Comparison of ENCODE assay signal across 29 mouse cellular contexts in the genomic region with DNA sequence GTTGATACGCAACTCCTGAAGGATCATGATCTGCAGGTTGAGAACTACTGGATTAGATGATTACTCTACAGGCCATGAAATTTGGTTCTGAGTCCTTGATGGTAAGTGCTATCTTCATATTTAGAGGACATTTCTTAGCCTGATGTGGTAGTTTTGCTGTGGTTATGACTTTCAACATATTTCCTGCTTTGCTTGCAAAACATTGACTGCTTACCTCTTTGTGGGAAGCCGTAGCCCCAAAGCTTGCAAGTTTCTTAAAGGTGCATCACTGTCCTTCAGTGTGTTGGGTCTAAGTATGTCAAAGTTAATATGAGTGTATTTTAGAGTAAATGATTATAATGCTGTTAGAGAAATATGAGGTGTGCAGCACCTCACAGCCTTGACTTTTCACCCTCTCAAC. TPM values are rescaled to one million over a fixed set of nuclear protein-coding genes. Genes with fewer than 3 reads are reported as not detected.
DNase-seq lines count a peak whose midpoint lies in the region; ATAC-seq and TF ChIP-seq lines count a peak whose summit lies in the region.
"Had no signal": no experiment of that assay in that cellular context is flagged by ENCODE, and none has a peak within 500 bp of the region (broad histone marks: within the 10 kb centered on the region; RNA-seq: fewer than 3 reads in every experiment).

No protein-coding gene starts in this region.

- no peaks in the 10 kb centered on the region for H3K9me3 ChIP-seq in hindbrain, embryonic 16.5 days (ENCODE audit: control insufficient read depth, low read length)
- H3K9me3 ChIP-seq in hindbrain, postnatal 0 days (ENCODE audit: low read length), result no peaks in the 10 kb centered on the region
- H3K9me3 ChIP-seq: embryonic facial prominence, embryonic 15.5 days; heart, embryonic 10.5 days; limb, embryonic 15.5 days; megakaryocyte, embryonic 14.5 days had no signal

- no peak for TF ChIP-seq POLR2A in bone marrow macrophage, adult 2 months (IDR thresholded peaks at IDR 0.05; ENCODE audit: borderline replicate concordance, low read depth, low read length)

- peak; percentile 43 for ATAC-seq in megakaryocyte, adult 5-6 weeks (ENCODE audit: poor library complexity, severe bottlenecking)
- ATAC-seq in hindbrain, embryonic 16.5 days, result no peak
- no peak for ATAC-seq in hindbrain, postnatal 0 days
- ATAC-seq: forebrain, embryonic 16.5 days had no signal

- H3K36me3 ChIP-seq in hindbrain, embryonic 16.5 days (ENCODE audit: control insufficient read depth, insufficient read depth, low read length), result no peaks in the 10 kb centered on the region
- H3K36me3 ChIP-seq in hindbrain, postnatal 0 days (ENCODE audit: insufficient read depth, low read length), result no peaks in the 10 kb centered on the region
- H3K36me3 ChIP-seq: embryonic facial prominence, embryonic 15.5 days; heart, embryonic 10.5 days; limb, embryonic 15.5 days had no signal

- H3K9ac ChIP-seq in hindbrain, embryonic 16.5 days (ENCODE audit: low read depth, low read length), result no peak overlapping the region
- H3K9ac ChIP-seq in hindbrain, postnatal 0 days (replicated peaks; ENCODE audit: low read length), result no peak overlapping the region
- H3K9ac ChIP-seq: embryonic facial prominence, embryonic 15.5 days; hindbrain, embryonic 14.5 days; limb, embryonic 15.5 days; lung, embryonic 14.5 days had no signal

- WGBS in hindbrain, embryonic 16.5 days, result 93% methylated on average over 2 of the region's 2 CpGs
- 92% methylated on average over 2 of the region's 2 CpGs for WGBS in hindbrain, postnatal 0 days

- H3K4me3 ChIP-seq in bone marrow macrophage, adult 2 months (ENCODE audit: insufficient read depth, low read length), result no peak overlapping the region
- H3K4me3 ChIP-seq in hindbrain, embryonic 16.5 days (ENCODE audit: low read length), result no peak overlapping the region
- H3K4me3 ChIP-seq in hindbrain, postnatal 0 days (ENCODE audit: low read length), result no peak overlapping the region
- H3K4me3 ChIP-seq: embryonic facial prominence, embryonic 15.5 days; heart, embryonic 10.5 days; limb, embryonic 15.5 days; megakaryocyte, embryonic 14.5 days; myocyte had no signal

- peak; percentile 94 for DNase-seq in 416B (ENCODE audit: low read depth)
- peak; percentile 71 for DNase-seq in CD4-positive helper T cell, adult 2 months (ENCODE audit: low read depth, low spot score)
- no peak for DNase-seq in heart, postnatal 14 days
- no peak for DNase-seq in right cerebral cortex, postnatal 4 days
- no peak for DNase-seq in hindbrain, postnatal 0 days (ENCODE audit: low spot score)
- DNase-seq: adrenal gland, adult 8-10 months; cerebellum, adult 18-20 months; cerebellum, postnatal 25 days; gastrocnemius, postnatal 36 days; kidney, adult 11 months; lung, embryonic 14.5 days; midbrain, embryonic 14.5 days; retina, postnatal 1 day; thymus, postnatal 4 days had no signal

- H3K4me1 ChIP-seq in bone marrow macrophage, adult 2 months (ENCODE audit: control insufficient read depth, insufficient read depth, low read length), result peaks cover 55% of the 10 kb centered on the region
- no peaks in the 10 kb centered on the region for H3K4me1 ChIP-seq in hindbrain, embryonic 16.5 days (ENCODE audit: control insufficient read depth, insufficient read depth, low read depth, low read length)
- no peaks in the 10 kb centered on the region for H3K4me1 ChIP-seq in hindbrain, postnatal 0 days (ENCODE audit: insufficient read depth, low read length)
- H3K4me1 ChIP-seq: embryonic facial prominence, embryonic 15.5 days; heart, embryonic 10.5 days; limb, embryonic 15.5 days had no signal

- H3K27ac ChIP-seq in bone marrow macrophage, adult 2 months (ENCODE audit: insufficient read depth, low read depth, low read length), result peak overlapping the region; percentile 31; the same call in 1 of the 2 replicates
- H3K27ac ChIP-seq in hindbrain, embryonic 16.5 days (ENCODE audit: low read depth, low read length), result no peak overlapping the region
- no peak overlapping the region for H3K27ac ChIP-seq in hindbrain, postnatal 0 days
- H3K27ac ChIP-seq: embryonic facial prominence, embryonic 15.5 days; heart, embryonic 10.5 days; hindbrain, embryonic 14.5 days; kidney, postnatal 0 days; limb, embryonic 15.5 days had no signal

- TF ChIP-seq CTCF in bone marrow macrophage, adult 2 months (IDR thresholded peaks at IDR 0.05; ENCODE audit: low read depth, low read length), result no peak
- TF ChIP-seq CTCF in hindbrain, postnatal 0 days (IDR thresholded peaks at IDR 0.05; ENCODE audit: low read depth), result no peak

- intact Hi-C loops in heart, postnatal 14 days (cut with DNase I), result no loop called here

- H3K27me3 ChIP-seq in hindbrain, embryonic 16.5 days (replicated peaks; ENCODE audit: control insufficient read depth, insufficient read depth, low read length), result no peaks in the 10 kb centered on the region
- no peaks in the 10 kb centered on the region for H3K27me3 ChIP-seq in hindbrain, postnatal 0 days (ENCODE audit: insufficient read depth, low read length)
- H3K27me3 ChIP-seq: embryonic facial prominence, embryonic 15.5 days; limb, embryonic 15.5 days; megakaryocyte, embryonic 14.5 days had no signal

- no peak overlapping the region for H3K4me2 ChIP-seq in hindbrain, embryonic 16.5 days (ENCODE audit: low read length)
- no peak overlapping the region for H3K4me2 ChIP-seq in hindbrain, postnatal 0 days (ENCODE audit: low read depth, low read length)
- H3K4me2 ChIP-seq: embryonic facial prominence, embryonic 15.5 days; hindbrain, embryonic 14.5 days; limb, embryonic 15.5 days; lung, embryonic 14.5 days had no signal

RNA-seq across cellular contexts. Expression of gene Ccr1, which starts 30.5 kb away (rescaled TPM):
- polyA plus RNA-seq in bone marrow macrophage, adult 2 months (2012; ENCODE audit: insufficient read depth, insufficient read length, missing spikeins), result 6.0 and 6.5 TPM in 2 replicates
- total RNA-seq in megakaryocyte, adult 5-6 weeks (2015), result 119 and 127 TPM in 2 replicates
- total RNA-seq in megakaryocyte, adult 5-6 weeks (2017), result 94.4 and 94.8 TPM in 2 replicates
- 0.70 and 0.76 TPM in 2 replicates for polyA plus RNA-seq in hindbrain, embryonic 16.5 days (2015; fragmentation: Nextera tagmentation; extraction: Ambion mirVana)
- 1 to 10 TPM; 1.2 to 1.6 TPM for total RNA-seq in heart, postnatal 14 days (2021)
- 0.21 and 0.86 TPM in 2 replicates for total RNA-seq in hindbrain, postnatal 0 days (2014; rRNA removed)
- 0.63 and 0.66 TPM in 2 replicates for polyA plus RNA-seq in hindbrain, postnatal 0 days (2015; fragmentation: Nextera tagmentation; extraction: Ambion mirVana)
- polyA plus RNA-seq: myocyte had no signal

RNA-seq across cellular contexts. Expression of gene Ccr1l1, which starts 40.2 kb away (rescaled TPM):
- polyA plus RNA-seq in bone marrow macrophage, adult 2 months (2012; ENCODE audit: insufficient read depth, insufficient read length, missing spikeins), result 1.3 TPM in 1 of 2 replicates, not detected in the other
- total RNA-seq in megakaryocyte, adult 5-6 weeks (2015), result 0.23 and 1.0 TPM in 2 replicates
- total RNA-seq in megakaryocyte, adult 5-6 weeks (2017), result 0.33 TPM in 1 of 2 replicates, not detected in the other
- not detected in 2 replicates for polyA plus RNA-seq in hindbrain, embryonic 16.5 days (2015; fragmentation: Nextera tagmentation; extraction: Ambion mirVana)
- total RNA-seq in heart, postnatal 14 days (2021), result not detected
- not detected in 2 replicates for total RNA-seq in hindbrain, postnatal 0 days (2014; rRNA removed)
- not detected in 2 replicates for polyA plus RNA-seq in hindbrain, postnatal 0 days (2015; fragmentation: Nextera tagmentation; extraction: Ambion mirVana)
- total RNA-seq: adrenal gland, adult 8-10 months; gastrocnemius, postnatal 36 days; layer of hippocampus, adult 18-20 months; layer of hippocampus, postnatal 25 days; left cerebral cortex, postnatal 10 days had no signal
- polyA plus RNA-seq: embryonic facial prominence, embryonic 15.5 days; forebrain, embryonic 16.5 days; heart, embryonic 10.5 days; heart, postnatal 0 days; hindbrain, embryonic 14.5 days; kidney, postnatal 0 days; limb, embryonic 15.5 days; lung, embryonic 14.5 days; midbrain, embryonic 14.5 days; myocyte had no signal

Comparison
In these comparisons a context has a peak if more than half of its experiments do, and no peak if none do; other contexts are left out.
1. DNase-seq: peak in 416B (single experiment) and CD4-positive helper T cell, adult 2 months (single experiment); none in heart, postnatal 14 days (0 of 2), right cerebral cortex, postnatal 4 days (single experiment) and hindbrain, postnatal 0 days (single experiment).
2. RNA of gene Ccr1, which starts 30.5 kb away (total RNA-seq): 94.4 to 127 TPM in megakaryocyte, adult 5-6 weeks; 1.2 to 1.6 TPM in heart, postnatal 14 days and 0.21 to 0.86 TPM in hindbrain, postnatal 0 days; every median in the first group is over 10 times any median in the second.